Mouse (Mus musculus): ENCODE results near the gene Hipk3.

DNA sequence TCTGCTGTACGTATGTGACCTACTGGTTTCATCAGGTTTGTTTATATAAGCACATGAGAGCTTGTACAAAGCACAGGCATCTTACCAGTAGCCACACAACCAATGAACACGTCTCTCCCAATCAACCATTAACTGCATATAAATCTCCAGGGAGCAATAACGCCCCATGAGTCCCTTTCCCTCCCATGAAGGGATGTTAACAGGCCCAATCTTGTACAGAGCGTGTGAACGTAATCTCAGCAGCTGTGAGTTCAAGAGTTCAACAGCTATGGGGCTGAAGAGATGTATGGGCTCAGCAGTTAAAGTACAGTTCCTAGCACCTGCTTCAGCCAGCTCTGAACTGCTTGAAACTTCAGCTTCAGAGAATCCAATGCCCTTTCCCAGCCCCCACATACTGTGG lies 9.8 kb downstream of the Hipk3 start:
- TF ChIP-seq CTCF (IDR thresholded peaks at IDR 0.05; ENCODE audit: insufficient read depth, low read length) (no peak), POLR2A (IDR thresholded peaks at IDR 0.05; ENCODE audit: borderline replicate concordance, extremely low read depth, low read depth, low read length) (no peak)
